Mouse (Mus musculus): ENCODE results near the gene Gm45213.

The Gm45213 gene

GRCm38 (mm10) chr7:66111211-66111610 is 67.8 kb downstream of the Gm45213 start:
- ChIA-PET CTCF (no interaction called here), POLR2A (interaction anchor here in 2 of 4 experiments (1.1 to 1.8 kb wide), 4 partner anchors 8 to 38 kb away, joined by 3 to 11 read pairs (median 4); partner anchors contain the start of gene Selenos (in 1 of the 2))
